Mouse (Mus musculus) liver, embryonic 15.5 days (tissue): ENCODE data around the gene Bahcc1. TPM values are rescaled to one million over a fixed set of nuclear protein-coding genes. Genes with fewer than 3 reads are reported as not detected.

Experiments used
- microRNA-seq: library from miRNA; unstranded; fragments of <30 nt; microRNA quantifications from one replicate; pipeline ENCODE4, GENCODE M21; 2016
- polyA plus RNA-seq: library from polyadenylated mRNA; unstranded; fragments of >200 nt; fragmentation: Nextera tagmentation; extraction: Ambion mirVana; gene quantifications from 2 replicates; pipeline ENCODE4 v1.2.1, GENCODE M21; 2015

Gene Bahcc1
- polyA plus RNA-seq, 1 experiment from 2014 or later, result 1.0 TPM

Small RNA genes lying within 50 kb of the gene (microRNA-seq; reads per million reads assigned to microRNA genes)
- gene Gm47297, result not detected

Other genes with a start within 250 kb of the Bahcc1 start
- gene Aatk, start 185.8 kb upstream of the Bahcc1 start, polyA plus RNA-seq, result 0.59 and 0.68 TPM in 2 replicates
- 4.2 and 4.6 TPM in 2 replicates for gene Cep131, start 146.1 kb upstream of the Bahcc1 start, polyA plus RNA-seq
- 6.0 and 7.6 TPM in 2 replicates for gene Tepsin, start 134.2 kb upstream of the Bahcc1 start, polyA plus RNA-seq
- gene Ndufaf8, start 134.0 kb upstream of the Bahcc1 start, polyA plus RNA-seq, result 38.9 and 42.8 TPM in 2 replicates
- 34.0 and 38.8 TPM in 2 replicates for gene Slc38a10, start 81.6 kb upstream of the Bahcc1 start, polyA plus RNA-seq
- gene Actg1, start 115.6 kb downstream of the Bahcc1 start, polyA plus RNA-seq, result 559 and 587 TPM in 2 replicates
- gene Fscn2, start 128.6 kb downstream of the Bahcc1 start, polyA plus RNA-seq, result not detected in 2 replicates
- 6.2 and 7.2 TPM in 2 replicates for gene Faap100, start 145.8 kb downstream of the Bahcc1 start, polyA plus RNA-seq
- gene Nploc4, start 204.8 kb downstream of the Bahcc1 start, polyA plus RNA-seq, result 20.6 and 24.3 TPM in 2 replicates
- gene Tspan10, start 209.7 kb downstream of the Bahcc1 start, polyA plus RNA-seq, result not detected in 2 replicates
- gene Pde6g, start 220.6 kb downstream of the Bahcc1 start, polyA plus RNA-seq, result 0.17 TPM in 1 of 2 replicates, not detected in the other
- 6.8 and 7.1 TPM in 2 replicates for gene Oxld1, start 225.1 kb downstream of the Bahcc1 start, polyA plus RNA-seq
- gene Ccdc137, start 225.2 kb downstream of the Bahcc1 start, polyA plus RNA-seq, result 13.0 and 14.2 TPM in 2 replicates
- gene Arl16, start 234.7 kb downstream of the Bahcc1 start, polyA plus RNA-seq, result 13.7 and 14.0 TPM in 2 replicates